Mouse (Mus musculus) layer of hippocampus, postnatal 14 days (tissue): ENCODE measurements at regions not wholly inside any gene's neighbourhood (a gene's known extent, or its start where the extent isn't known, plus 50 kb on each side); places are given as distances from the start of the nearest gene placed in this dataset.

Source experiments
- DNase-seq, 2 experiments: peaks; one replicate each; pipeline ENCODE4 v3.0.0; 2021 to 2022; ENCODE audit warnings: low spot score in 2 of 2, mixed read lengths in 1 of 2

GRCm38 (mm10) chr15:62116184-62116583, 1193.4 kb upstream of the A1bg start:
- DNase-seq = no peak

DNA sequence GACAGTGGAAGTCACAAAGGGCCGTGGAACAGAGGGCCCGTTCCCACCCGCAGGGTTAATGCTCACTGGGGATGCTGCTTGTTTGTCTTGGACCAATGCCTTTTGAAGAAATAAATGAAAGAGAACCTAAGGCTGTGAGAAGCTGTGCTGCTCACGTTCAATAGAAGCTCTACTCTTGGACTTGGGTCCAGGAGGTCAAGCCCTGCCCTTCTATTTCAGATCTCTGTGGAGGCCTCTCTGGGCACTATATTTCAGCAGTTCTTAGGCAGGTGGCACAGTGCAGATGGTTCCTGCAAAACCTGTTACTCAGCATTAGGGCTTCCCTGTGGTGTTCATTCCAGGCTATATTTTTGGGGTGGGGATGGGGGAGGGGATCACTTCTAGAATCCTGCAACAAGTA, 1192.0 kb upstream of the A1bg start:
- no peak for DNase-seq

- peak in 1 of 2 experiments; percentile 39 for DNase-seq
Measured at GRCm38 (mm10) chr15:62112151-62112550, 1189.3 kb upstream of the A1bg start.

GRCm38 (mm10) chr15:62107976-62108375, 1185.2 kb upstream of the A1bg start:
- no peak for DNase-seq

DNA sequence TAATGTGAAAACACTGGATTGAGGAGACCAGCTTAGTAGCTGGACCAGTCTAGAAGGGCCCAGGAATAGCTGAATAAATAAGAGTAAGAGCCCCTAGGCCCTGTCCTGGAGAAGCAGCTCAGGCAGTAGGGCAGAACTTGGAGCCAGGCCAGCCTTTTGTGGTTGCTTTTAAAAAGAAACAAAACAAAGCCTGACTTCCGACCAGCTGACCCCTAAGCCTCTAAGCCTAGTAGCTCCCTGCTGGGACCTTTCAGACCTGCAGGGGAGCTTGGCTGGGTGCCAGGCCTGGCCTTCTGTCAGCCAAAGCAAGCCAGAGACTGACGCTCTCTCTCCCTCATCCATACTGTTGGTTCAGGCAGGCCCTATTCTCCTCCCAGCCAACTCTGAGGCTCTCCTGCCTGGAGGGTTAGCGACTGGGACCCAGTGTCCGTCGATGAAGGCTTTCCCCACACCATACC, 1183.7 kb upstream of the A1bg start:
- peak; percentile 59 to 78 for DNase-seq

GRCm38 (mm10) chr15:62105483-62105882, 1182.7 kb upstream of the A1bg start:
- DNase-seq = no peak

DNA sequence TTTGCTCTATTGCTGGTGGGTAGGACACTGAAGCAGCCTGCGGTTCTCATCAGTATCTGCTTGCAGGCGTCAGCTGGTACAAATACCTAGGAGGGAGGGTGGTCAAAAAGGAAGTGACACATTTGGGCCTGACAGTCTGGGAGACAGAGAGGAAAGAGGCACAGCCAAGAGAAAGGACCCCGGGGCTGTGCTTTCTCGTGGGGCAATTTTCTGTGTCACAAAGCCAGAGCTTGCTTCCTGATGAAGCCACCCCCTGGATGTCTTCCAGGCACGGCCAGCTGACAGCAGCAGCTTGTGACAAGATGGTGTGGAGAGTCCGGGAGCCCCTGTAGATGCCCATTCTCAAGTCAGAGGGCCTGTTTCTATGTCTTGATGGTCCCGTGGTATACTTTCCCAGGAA, 1181.8 kb upstream of the A1bg start:
- DNase-seq = peak in 1 of 2 experiments; percentile 47

GRCm38 (mm10) chr15:62099683-62100082, 1176.9 kb upstream of the A1bg start:
- no peak for DNase-seq

- DNase-seq = no peak
Measured at GRCm38 (mm10) chr15:62098791-62099660, 1176.2 kb upstream of the A1bg start.

DNA sequence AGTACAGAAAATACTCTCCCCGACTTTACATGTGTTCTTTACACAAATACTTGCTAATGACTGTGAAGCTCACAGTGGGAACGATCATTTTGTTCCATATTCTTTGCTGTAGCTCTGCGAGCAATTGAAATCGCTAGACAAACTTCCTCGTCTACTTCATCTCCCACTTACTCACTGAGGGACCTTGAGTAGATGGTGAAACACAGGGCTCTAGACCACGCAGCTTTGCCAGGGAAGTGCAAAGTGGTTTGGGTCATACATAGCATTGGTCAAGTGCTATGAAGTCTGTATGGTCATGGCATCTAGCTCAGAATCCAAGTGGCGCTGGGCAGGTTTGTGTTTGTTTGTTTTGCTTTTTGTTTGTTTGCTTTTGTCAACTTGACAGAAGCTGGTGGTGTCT, 1174.0 kb upstream of the A1bg start:
- DNase-seq = no peak

- DNase-seq = no peak
Measured at GRCm38 (mm10) chr15:62095198-62095597, 1172.4 kb upstream of the A1bg start.

DNA sequence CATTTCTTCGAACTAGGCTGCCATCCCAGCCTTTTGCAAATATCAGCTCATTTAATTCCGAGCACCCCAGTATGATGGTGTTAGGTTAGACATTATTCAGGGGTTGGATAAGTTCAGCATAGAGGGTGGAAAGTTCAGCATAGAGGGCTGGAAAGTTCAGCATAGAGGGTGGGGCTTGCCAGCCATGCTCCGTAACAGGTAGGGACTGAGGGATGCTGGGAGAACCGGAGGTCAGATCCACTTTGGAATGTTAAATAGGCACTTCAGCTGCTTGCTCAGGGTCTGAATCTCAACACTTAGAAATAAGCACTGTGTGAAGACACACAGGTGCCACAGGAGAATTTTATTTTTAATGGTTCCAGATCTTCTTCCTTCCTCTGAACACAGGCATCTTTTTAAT, 1170.9 kb upstream of the A1bg start:
- no peak for DNase-seq

- no peak for DNase-seq
Measured at GRCm38 (mm10) chr15:62092671-62093185, 1169.9 kb upstream of the A1bg start.

DNA sequence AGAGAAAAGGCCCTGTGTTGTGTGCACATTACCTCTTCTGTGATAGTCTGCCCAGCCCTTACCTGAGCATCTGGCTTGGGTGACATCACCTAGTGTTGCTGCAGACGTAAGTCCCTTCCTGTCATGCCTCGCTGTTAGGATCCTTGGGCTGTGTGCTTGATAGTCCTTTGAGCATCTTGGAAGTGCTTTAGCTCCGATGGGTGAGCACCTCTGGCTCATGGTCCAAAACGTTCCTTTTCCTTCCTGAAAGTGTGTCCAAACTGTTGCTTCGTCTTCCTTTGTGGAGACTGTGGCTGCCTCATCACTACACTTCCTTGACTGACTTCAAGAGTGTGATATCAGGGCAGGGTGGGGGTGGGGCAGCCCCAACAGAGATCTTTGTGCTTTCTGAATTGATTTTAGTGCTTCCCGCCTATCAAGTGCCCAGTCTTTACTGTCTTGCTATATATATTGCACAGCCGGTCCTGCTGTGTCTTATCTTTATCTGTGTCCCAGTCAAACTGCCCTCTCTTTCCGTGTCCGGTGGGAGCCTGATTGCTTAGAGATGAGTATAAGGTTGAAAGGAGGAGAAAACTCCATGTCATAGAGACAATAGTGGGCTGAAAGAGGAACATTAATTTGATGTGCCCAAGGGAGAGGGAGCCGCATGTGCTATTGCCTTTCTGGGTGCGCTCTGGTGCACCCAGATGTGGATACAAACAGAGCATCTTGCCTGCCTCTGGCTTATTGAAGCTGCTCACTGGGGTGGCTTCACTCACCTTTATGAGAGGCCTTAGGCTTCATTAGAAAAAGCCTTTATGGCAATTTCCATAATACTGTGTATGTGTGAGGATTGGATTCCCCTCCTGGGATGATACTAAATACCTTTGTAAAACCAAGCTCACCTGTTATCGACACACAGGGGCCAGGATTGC, 1169.2 kb upstream of the A1bg start:
- DNase-seq = no peak

- DNase-seq = no peak
Measured at GRCm38 (mm10) chr15:62091144-62091543, 1168.3 kb upstream of the A1bg start.

DNA sequence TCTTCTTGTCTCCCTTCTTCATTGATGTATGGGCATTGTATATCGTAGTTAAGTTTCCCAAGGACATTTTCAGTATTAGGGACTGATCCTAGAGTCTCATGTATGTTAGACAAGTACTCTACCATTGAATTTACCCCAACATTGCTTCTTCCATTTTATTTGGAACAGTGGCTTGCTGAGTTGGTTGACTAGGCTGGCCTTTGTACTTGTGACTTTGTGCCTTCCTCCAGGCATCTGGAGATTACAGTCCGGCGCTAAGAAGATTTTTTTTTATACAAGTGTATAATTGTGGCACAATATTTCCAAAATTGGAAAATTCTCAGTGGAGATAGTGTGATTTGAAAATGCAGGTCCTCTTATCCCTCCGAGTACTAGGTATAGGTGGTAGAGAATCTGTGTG, 1165.5 kb upstream of the A1bg start:
- DNase-seq = no peak

DNA sequence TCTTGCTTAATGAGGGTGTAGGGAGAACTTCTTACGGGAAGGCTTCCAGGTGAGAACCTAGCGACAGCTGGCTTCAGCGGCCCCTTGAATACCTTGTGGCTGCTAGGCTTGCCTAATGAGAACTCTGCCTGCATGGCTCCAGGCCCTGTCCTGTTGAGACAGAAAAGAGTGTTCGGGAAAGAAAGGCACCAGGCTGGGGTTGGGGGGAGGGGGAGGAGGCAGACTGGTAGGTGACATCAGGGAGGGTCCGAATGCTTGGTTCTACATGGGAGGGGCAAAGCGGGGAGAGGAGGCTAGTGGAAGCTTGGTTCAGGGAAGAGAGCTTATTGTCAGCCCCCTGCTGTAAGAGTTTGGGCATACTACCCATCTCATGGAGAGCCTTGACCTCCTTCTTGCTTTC, 1164.9 kb upstream of the A1bg start:
- no peak for DNase-seq

DNA sequence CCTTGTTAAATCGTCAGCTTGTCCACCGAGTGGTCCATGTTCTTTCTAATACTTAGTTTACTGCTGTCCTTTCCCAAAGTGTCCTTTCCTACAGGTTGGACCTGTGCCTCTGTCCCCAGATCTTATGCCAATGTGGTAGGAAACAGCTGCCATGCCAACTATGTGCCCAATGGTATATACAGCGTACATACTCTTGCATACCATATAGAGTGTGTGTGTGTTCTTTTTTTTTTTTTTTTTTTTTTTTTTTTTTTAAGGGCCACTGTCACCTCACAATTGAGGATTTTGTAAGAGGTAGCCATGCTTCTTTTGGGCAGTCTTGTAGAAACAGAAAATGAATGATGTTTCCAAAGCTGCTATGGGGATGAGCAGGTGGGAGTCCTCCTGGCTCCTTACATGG, 1163.2 kb upstream of the A1bg start:
- DNase-seq = no peak

GRCm38 (mm10) chr15:62083347-62083746, 1160.5 kb upstream of the A1bg start:
- DNase-seq = no peak

GRCm38 (mm10) chr15:62082539-62082938, 1159.7 kb upstream of the A1bg start:
- DNase-seq = no peak

DNA sequence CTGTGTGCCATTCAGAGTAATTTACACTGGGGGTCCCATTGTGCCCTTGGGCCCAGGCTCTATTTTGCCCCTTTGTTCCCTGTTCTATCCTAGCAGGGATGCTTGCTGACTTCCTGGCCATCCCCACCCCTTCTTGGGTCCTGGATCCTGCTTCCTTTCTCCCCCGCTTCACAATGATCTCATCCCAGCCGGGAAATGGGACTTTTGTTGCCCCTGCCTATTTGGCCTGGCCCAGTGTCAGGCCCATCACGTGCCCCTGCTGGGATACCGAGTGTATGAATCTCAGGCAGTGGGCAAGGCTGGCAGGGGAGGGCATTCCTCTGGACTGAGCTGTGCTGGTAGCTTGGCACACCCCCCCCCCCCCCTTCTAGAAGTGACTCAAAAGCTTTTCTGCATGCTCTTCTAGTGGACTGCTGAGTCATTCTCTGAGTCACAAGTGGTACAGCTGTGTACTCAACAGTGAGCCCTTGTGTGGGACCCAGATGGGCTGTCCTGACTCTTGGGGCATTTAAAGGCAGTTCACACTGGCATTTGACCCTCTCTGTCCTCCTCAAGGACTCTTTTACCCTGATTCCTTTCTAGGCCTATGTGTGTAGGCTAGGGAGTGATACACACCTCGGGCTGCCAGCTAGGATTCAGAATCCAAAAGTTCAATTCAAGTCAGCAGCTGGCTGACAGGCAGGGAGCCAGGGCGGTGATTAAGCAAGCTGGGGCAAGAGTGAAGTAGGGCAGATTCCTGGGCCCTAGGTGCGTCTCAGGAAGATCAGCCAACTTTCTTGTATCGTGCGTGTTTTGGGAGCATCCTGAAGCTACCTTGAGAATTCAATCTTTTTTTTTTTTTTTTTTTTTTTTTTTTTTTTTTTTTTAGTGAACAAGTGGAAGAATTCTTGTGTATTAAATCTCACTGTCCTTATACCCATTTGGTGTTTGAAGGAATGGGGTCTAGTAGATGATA, 1156.6 kb upstream of the A1bg start:
- DNase-seq = peak in 1 of 2 experiments; percentile 35
